Mouse (Mus musculus): ENCODE measurements around the gene Nphp4. TPM values are rescaled to one million over a fixed set of nuclear protein-coding genes. Genes with fewer than 3 reads are reported as not detected.

Nphp4 gene
- polyA plus RNA-seq, 1 experiment from 2014 or later, result 3.5 TPM

GRCm38 (mm10) chr4:152490311-152490710, 13.8 kb downstream of the Nphp4 start:
- no peak overlapping the region for H3K27ac ChIP-seq (ENCODE audit: low read depth, low read length)
- DNase-seq (ENCODE audit: low spot score) (no peak), ATAC-seq (ENCODE audit: low FRiP score) (no peak)
- H3K36me3 ChIP-seq (ENCODE audit: control insufficient read depth, insufficient read depth, low read length), result no peaks in the 10 kb centered on the region
- H3K27me3 ChIP-seq (ENCODE audit: control insufficient read depth, insufficient read depth, low read length), result no peaks in the 10 kb centered on the region
- H3K4me2 ChIP-seq (replicated peaks; ENCODE audit: low read depth, low read length), result no peak overlapping the region
- H3K9me3 ChIP-seq (ENCODE audit: control insufficient read depth, low read length), result no peaks in the 10 kb centered on the region
- H3K4me3 ChIP-seq (ENCODE audit: low read depth, low read length), result no peak overlapping the region
- 90% methylated on average over 14 of the region's 14 CpGs for WGBS
- no peak overlapping the region for H3K9ac ChIP-seq (ENCODE audit: low read depth, low read length)
- no peaks in the 10 kb centered on the region for H3K4me1 ChIP-seq (replicated peaks; ENCODE audit: control insufficient read depth, insufficient read depth, low read length)

GRCm38 (mm10) chr4:152491250-152491899, 14.9 kb downstream of the Nphp4 start:
- Histone ChIP-seq H3K4me1 (replicated peaks; ENCODE audit: control insufficient read depth, insufficient read depth, low read length) (no peaks in the 10 kb centered on the region), H3K4me2 (replicated peaks; ENCODE audit: low read depth, low read length) (no peak overlapping the region), H3K27me3 (ENCODE audit: control insufficient read depth, insufficient read depth, low read length) (no peaks in the 10 kb centered on the region), H3K9ac (ENCODE audit: low read depth, low read length) (no peak overlapping the region; the same call in 1 of the 2 replicates), H3K27ac (ENCODE audit: low read depth, low read length) (no peak overlapping the region), H3K4me3 (ENCODE audit: low read depth, low read length) (no peak overlapping the region), H3K36me3 (ENCODE audit: control insufficient read depth, insufficient read depth, low read length) (no peaks in the 10 kb centered on the region), H3K9me3 (ENCODE audit: control insufficient read depth, low read length) (no peaks in the 10 kb centered on the region)
- 57% methylated on average over 15 of the region's 15 CpGs for WGBS
- ATAC-seq (ENCODE audit: low FRiP score), result no peak
- peak; percentile 79 for DNase-seq (ENCODE audit: low spot score)

DNA sequence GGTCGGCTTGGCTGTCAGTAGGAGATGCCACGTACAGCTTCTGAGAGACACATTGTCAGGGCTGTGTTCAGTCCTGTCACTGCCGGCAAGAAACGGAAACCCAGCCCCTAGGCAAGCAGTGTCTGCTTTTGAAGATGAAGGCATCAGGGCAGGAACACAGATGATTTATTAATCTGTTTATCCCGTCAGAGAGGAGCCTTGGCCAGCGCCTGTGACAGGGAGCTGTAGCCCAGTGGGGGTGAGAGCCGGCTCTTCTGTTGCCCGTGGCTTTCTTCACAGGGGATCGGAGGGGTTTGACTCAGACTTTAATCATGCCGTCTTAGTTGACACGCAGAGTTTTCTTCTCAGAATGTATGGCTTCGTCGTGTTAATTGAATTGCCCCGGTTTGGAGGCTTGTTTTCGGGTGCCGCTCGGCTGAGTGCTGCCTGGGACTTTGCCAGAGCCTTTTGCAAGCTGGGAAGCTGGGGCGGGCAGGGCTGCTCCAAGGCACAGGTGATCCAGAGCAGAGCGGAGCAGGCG, 17.9 kb downstream of the Nphp4 start:
- H3K27me3 ChIP-seq (ENCODE audit: control insufficient read depth, insufficient read depth, low read length), result no peaks in the 10 kb centered on the region
- H3K9me3 ChIP-seq (ENCODE audit: control insufficient read depth, low read length), result no peaks in the 10 kb centered on the region
- no peaks in the 10 kb centered on the region for H3K4me1 ChIP-seq (replicated peaks; ENCODE audit: control insufficient read depth, insufficient read depth, low read length)
- 48% methylated on average over 20 of the region's 20 CpGs for WGBS
- ATAC-seq (ENCODE audit: low FRiP score) (no peak), DNase-seq (ENCODE audit: low spot score) (no peak)
- H3K36me3 ChIP-seq (ENCODE audit: control insufficient read depth, insufficient read depth, low read length), result peaks cover 5% of the 10 kb centered on the region; the same call in 1 of the 2 replicates
- H3K4me3 ChIP-seq (ENCODE audit: low read depth, low read length), result no peak overlapping the region
- no peak overlapping the region for H3K9ac ChIP-seq (ENCODE audit: low read depth, low read length)
- no peak overlapping the region for H3K4me2 ChIP-seq (replicated peaks; ENCODE audit: low read depth, low read length)
- H3K27ac ChIP-seq (ENCODE audit: low read depth, low read length), result no peak overlapping the region

DNA sequence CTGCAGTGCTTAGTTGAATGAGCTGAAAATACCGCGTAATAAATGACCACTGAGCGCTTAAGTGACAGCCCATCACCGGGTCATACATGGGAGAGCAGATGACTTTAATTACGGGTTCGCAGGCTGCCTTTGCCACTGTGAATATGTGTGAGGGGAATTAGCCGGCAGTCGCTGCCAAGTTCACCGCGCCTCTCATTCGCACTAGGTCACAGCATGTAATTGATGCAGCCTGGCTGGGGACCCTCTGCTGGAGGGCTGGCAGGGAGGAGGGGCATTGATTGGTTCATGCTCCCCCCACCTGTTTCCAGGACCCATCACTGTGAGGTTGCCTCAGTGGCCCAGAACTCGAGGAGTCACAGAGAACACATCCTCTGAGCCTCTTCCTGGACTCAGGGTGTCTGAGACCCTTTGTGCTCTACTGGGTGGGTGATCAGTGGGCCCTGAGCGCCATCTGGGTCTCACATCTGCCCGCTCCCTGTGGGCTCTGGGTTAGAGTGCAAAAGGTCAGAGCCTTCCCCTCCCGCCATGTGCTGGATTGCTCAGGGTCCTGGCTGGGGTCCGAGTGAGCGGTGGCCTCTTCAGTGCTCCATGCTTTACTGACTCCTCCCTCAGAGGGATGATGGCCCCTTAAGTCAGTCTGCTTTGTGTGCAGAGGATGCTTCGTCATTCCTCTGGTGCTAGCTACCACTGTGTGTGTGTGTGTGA, 35.9 kb downstream of the Nphp4 start:
- Histone ChIP-seq H3K9me3 (ENCODE audit: control insufficient read depth, low read length) (no peaks in the 10 kb centered on the region), H3K4me1 (replicated peaks; ENCODE audit: control insufficient read depth, insufficient read depth, low read length) (peaks cover 6% of the 10 kb centered on the region), H3K27ac (ENCODE audit: low read depth, low read length) (no peak overlapping the region), H3K36me3 (ENCODE audit: control insufficient read depth, insufficient read depth, low read length) (0 out of 2 replicates have a peak, but pooled peaks cover 1% of the 10 kb centered on the region), H3K9ac (ENCODE audit: low read depth, low read length) (no peak overlapping the region), H3K4me2 (replicated peaks; ENCODE audit: low read depth, low read length) (no peak overlapping the region), H3K4me3 (ENCODE audit: low read depth, low read length) (no peak overlapping the region), H3K27me3 (ENCODE audit: control insufficient read depth, insufficient read depth, low read length) (no peaks in the 10 kb centered on the region)
- 36% methylated on average over 18 of the region's 18 CpGs for WGBS
- DNase-seq (ENCODE audit: low spot score) (peak; percentile 54), ATAC-seq (ENCODE audit: low FRiP score) (peak; percentile 60)

GRCm38 (mm10) chr4:152514884-152515283, 38.4 kb downstream of the Nphp4 start:
- Histone ChIP-seq H3K27me3 (ENCODE audit: control insufficient read depth, insufficient read depth, low read length) (no peaks in the 10 kb centered on the region), H3K27ac (ENCODE audit: low read depth, low read length) (no peak overlapping the region), H3K4me1 (replicated peaks; ENCODE audit: control insufficient read depth, insufficient read depth, low read length) (peaks cover 6% of the 10 kb centered on the region), H3K4me3 (ENCODE audit: low read depth, low read length) (no peak overlapping the region), H3K9ac (ENCODE audit: low read depth, low read length) (no peak overlapping the region), H3K4me2 (replicated peaks; ENCODE audit: low read depth, low read length) (no peak overlapping the region), H3K9me3 (ENCODE audit: control insufficient read depth, low read length) (no peaks in the 10 kb centered on the region), H3K36me3 (ENCODE audit: control insufficient read depth, insufficient read depth, low read length) (no peaks in the 10 kb centered on the region)
- WGBS, result 80% methylated on average over 7 of the region's 7 CpGs
- DNase-seq (ENCODE audit: low spot score) (no peak), ATAC-seq (ENCODE audit: low FRiP score) (no peak)

GRCm38 (mm10) chr4:152519106-152519505, 42.6 kb downstream of the Nphp4 start:
- no peaks in the 10 kb centered on the region for H3K36me3 ChIP-seq (ENCODE audit: control insufficient read depth, insufficient read depth, low read length)
- ATAC-seq (ENCODE audit: low FRiP score) (no peak), DNase-seq (ENCODE audit: low spot score) (no peak)
- H3K4me2 ChIP-seq (replicated peaks; ENCODE audit: low read depth, low read length), result no peak overlapping the region
- no peaks in the 10 kb centered on the region for H3K4me1 ChIP-seq (replicated peaks; ENCODE audit: control insufficient read depth, insufficient read depth, low read length)
- WGBS, result 91% methylated on average over 10 of the region's 10 CpGs
- no peak overlapping the region for H3K9ac ChIP-seq (ENCODE audit: low read depth, low read length)
- H3K27me3 ChIP-seq (ENCODE audit: control insufficient read depth, insufficient read depth, low read length), result no peaks in the 10 kb centered on the region
- no peaks in the 10 kb centered on the region for H3K9me3 ChIP-seq (ENCODE audit: control insufficient read depth, low read length)
- H3K4me3 ChIP-seq (ENCODE audit: low read depth, low read length), result no peak overlapping the region
- no peak overlapping the region for H3K27ac ChIP-seq (ENCODE audit: low read depth, low read length)

DNA sequence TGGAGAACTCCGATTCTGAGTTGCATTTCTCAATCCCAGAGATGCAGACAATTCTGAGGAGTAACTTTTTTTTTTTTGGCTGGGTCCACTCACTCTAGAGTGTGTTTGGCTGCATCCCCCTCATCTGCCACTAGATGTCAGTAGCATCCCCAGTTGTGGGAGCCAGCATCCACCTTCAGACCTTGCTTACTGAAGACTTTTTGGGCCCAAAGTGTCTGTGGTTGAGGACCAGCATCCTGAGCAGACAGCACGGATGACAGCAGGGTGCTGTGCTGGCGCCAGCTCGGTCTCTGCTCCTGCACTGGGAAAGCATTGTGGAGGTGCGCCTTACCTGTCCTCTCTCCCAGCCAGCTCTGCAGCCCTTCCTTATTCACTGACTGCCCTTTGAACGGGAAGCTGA, 43.6 kb downstream of the Nphp4 start:
- Histone ChIP-seq H3K27ac (ENCODE audit: low read depth, low read length) (no peak overlapping the region), H3K9me3 (ENCODE audit: control insufficient read depth, low read length) (no peaks in the 10 kb centered on the region), H3K36me3 (ENCODE audit: control insufficient read depth, insufficient read depth, low read length) (no peaks in the 10 kb centered on the region), H3K27me3 (ENCODE audit: control insufficient read depth, insufficient read depth, low read length) (no peaks in the 10 kb centered on the region), H3K4me3 (ENCODE audit: low read depth, low read length) (no peak overlapping the region), H3K4me1 (replicated peaks; ENCODE audit: control insufficient read depth, insufficient read depth, low read length) (no peaks in the 10 kb centered on the region), H3K4me2 (replicated peaks; ENCODE audit: low read depth, low read length) (no peak overlapping the region), H3K9ac (ENCODE audit: low read depth, low read length) (no peak overlapping the region)
- ATAC-seq (ENCODE audit: low FRiP score) (no peak), DNase-seq (ENCODE audit: low spot score) (peak; percentile 85)
- WGBS, result 44% methylated on average over 6 of the region's 6 CpGs

DNA sequence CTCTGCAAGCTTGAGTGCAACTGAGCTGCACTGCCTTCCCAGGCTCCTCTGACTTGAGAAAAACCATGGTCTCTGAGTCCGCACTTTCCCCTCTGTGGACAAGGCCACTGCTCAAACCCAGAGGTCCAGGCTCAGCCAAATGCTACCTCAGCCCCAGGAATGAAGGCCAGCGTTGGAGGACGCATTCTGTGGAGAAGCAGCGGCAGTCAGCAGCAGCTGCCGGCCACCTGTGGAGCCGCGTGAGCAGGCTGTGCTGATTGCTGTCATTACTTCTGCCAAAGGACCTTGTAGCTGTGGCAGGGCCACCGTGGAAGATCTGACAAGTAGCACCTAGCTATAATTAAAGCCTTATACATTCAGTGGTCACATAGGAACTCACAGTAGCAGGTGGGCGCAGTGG, 56.4 kb downstream of the Nphp4 start:
- 50% methylated on average over 9 of the region's 9 CpGs for WGBS
- H3K4me3 ChIP-seq (ENCODE audit: low read depth, low read length), result no peak overlapping the region
- no peaks in the 10 kb centered on the region for H3K4me1 ChIP-seq (replicated peaks; ENCODE audit: control insufficient read depth, insufficient read depth, low read length)
- no peaks in the 10 kb centered on the region for H3K36me3 ChIP-seq (ENCODE audit: control insufficient read depth, insufficient read depth, low read length)
- no peaks in the 10 kb centered on the region for H3K27me3 ChIP-seq (ENCODE audit: control insufficient read depth, insufficient read depth, low read length)
- ATAC-seq (ENCODE audit: low FRiP score) (no peak), DNase-seq (ENCODE audit: low spot score) (no peak)
- no peak overlapping the region for H3K27ac ChIP-seq (ENCODE audit: low read depth, low read length)
- H3K4me2 ChIP-seq (replicated peaks; ENCODE audit: low read depth, low read length), result no peak overlapping the region
- no peak overlapping the region for H3K9ac ChIP-seq (ENCODE audit: low read depth, low read length)
- H3K9me3 ChIP-seq (ENCODE audit: control insufficient read depth, low read length), result no peaks in the 10 kb centered on the region

DNA sequence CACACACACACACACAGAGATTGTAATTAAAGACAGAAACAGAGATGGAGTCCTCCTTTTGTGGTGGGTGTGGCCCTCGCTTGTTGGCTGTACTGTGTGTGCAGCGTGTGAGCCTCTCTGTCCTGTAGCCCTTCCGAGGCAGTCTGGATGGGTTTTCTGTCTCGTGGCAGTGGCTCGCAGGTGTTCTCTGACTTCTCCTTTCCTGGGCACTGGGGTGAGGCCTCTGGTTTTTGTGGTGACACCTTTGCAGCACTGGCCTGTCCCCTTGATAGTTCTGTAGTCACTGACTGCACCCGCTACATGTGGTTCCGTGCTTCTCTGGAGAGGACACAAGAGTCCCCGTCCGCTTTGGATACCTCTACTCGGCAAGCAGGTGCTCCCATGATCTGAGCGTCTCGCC, 63.2 kb downstream of the Nphp4 start:
- no peak overlapping the region for H3K27ac ChIP-seq (ENCODE audit: low read depth, low read length)
- no peaks in the 10 kb centered on the region for H3K4me1 ChIP-seq (replicated peaks; ENCODE audit: control insufficient read depth, insufficient read depth, low read length)
- H3K27me3 ChIP-seq (ENCODE audit: control insufficient read depth, insufficient read depth, low read length), result no peaks in the 10 kb centered on the region
- no peaks in the 10 kb centered on the region for H3K36me3 ChIP-seq (ENCODE audit: control insufficient read depth, insufficient read depth, low read length)
- no peak overlapping the region for H3K4me2 ChIP-seq (replicated peaks; ENCODE audit: low read depth, low read length)
- H3K4me3 ChIP-seq (ENCODE audit: low read depth, low read length), result no peak overlapping the region
- no peaks in the 10 kb centered on the region for H3K9me3 ChIP-seq (ENCODE audit: control insufficient read depth, low read length)
- ATAC-seq (ENCODE audit: low FRiP score) (no peak), DNase-seq (ENCODE audit: low spot score) (no peak)
- H3K9ac ChIP-seq (ENCODE audit: low read depth, low read length), result no peak overlapping the region
- WGBS, result 96% methylated on average over 12 of the region's 12 CpGs

Data from hindbrain, embryonic 11.5 days (tissue).